ENCODE assay signal across 11 mouse cellular contexts in the genomic region with DNA sequence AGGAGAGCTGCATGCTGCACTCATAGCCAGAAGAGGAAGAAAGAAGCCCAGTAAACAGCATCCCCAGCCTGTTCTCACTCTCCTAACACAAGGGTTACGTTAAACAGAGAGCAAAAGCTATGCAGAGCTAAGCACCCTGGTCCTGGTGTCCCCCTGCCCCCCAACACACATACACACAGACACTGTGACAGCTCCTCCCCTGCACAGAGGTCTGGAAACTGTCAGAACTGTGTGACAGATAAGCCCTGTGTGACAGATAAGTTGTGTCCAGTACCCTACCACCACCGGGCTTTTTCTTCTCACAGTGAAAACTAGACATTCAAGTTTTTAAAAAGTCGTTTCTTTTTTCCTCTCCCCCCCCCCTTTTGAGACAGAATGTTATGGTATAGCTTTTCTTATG. TPM values are rescaled to one million over a fixed set of nuclear protein-coding genes. Genes with fewer than 3 reads are reported as not detected.
DNase-seq lines count a peak whose midpoint lies in the region; ATAC-seq and TF ChIP-seq lines count a peak whose summit lies in the region.
"Had no signal": no experiment of that assay in that cellular context is flagged by ENCODE, and none has a peak within 500 bp of the region (broad histone marks: within the 10 kb centered on the region; RNA-seq: fewer than 3 reads in every experiment).

No protein-coding gene starts in this region.

- H3K9ac ChIP-seq in kidney, embryonic 14.5 days (ENCODE audit: low read depth, low read length) = no peak overlapping the region
- H3K9ac ChIP-seq in embryonic facial prominence, embryonic 11.5 days (replicated peaks; ENCODE audit: low read length) = no peak overlapping the region
- H3K9ac ChIP-seq in intestine, embryonic 16.5 days (ENCODE audit: low read depth, low read length) = no peak overlapping the region
- H3K9ac ChIP-seq: forebrain, embryonic 13.5 days; limb, embryonic 15.5 days had no signal

- WGBS in kidney, embryonic 14.5 days = 39% methylated on average over 3 of the region's 3 CpGs
- 52% methylated on average over 3 of the region's 3 CpGs for WGBS in embryonic facial prominence, embryonic 11.5 days
- 14% methylated on average over 3 of the region's 3 CpGs for WGBS in intestine, embryonic 16.5 days

- no peak; the same call in 1 of the 2 replicates for ATAC-seq in kidney, embryonic 14.5 days (ENCODE audit: low FRiP score, low TSS enrichment)
- ATAC-seq in G1E (ENCODE audit: extremely low read depth, insufficient number of reproducible peaks, low FRiP score, poor library complexity, severe bottlenecking) = peak; percentile 78
- ATAC-seq in embryonic facial prominence, embryonic 11.5 days (replicated peaks; ENCODE audit: insufficient number of reproducible peaks, low FRiP score, low TSS enrichment, low read depth) = no peak
- peak; percentile 71 for ATAC-seq in intestine, embryonic 16.5 days
- ATAC-seq in activated CD4-positive, CD25-positive, alpha-beta regulatory T cell, adult 4 months = no peak
- ATAC-seq: forebrain, embryonic 13.5 days had no signal

- peak overlapping the region; percentile 69; the same call in 1 of the 2 replicates for H3K27ac ChIP-seq in kidney, embryonic 14.5 days (ENCODE audit: low read depth, low read length)
- no peak overlapping the region for H3K27ac ChIP-seq in embryonic facial prominence, embryonic 11.5 days (replicated peaks; ENCODE audit: low read depth, low read length)
- H3K27ac ChIP-seq in intestine, embryonic 16.5 days (ENCODE audit: low read length) = peak overlapping the region; percentile 49
- H3K27ac ChIP-seq: forebrain, embryonic 13.5 days; limb, embryonic 15.5 days had no signal

- DNase-seq in kidney, postnatal 14 days = no peak
- DNase-seq in G1E (ENCODE audit: low spot score) = no peak
- peak; percentile 12 for DNase-seq in embryonic facial prominence, embryonic 11.5 days (ENCODE audit: low spot score)
- DNase-seq in cerebellum, adult 8-10 months = no peak
- no peak for DNase-seq in thymus, adult 18-20 months
- DNase-seq: cerebellum, postnatal 36 days had no signal

- no peaks in the 10 kb centered on the region for H3K27me3 ChIP-seq in kidney, embryonic 14.5 days (ENCODE audit: control insufficient read depth, insufficient read depth, low read length)
- no peaks in the 10 kb centered on the region for H3K27me3 ChIP-seq in G1E (ENCODE audit: insufficient read depth, low read length)
- no peaks in the 10 kb centered on the region for H3K27me3 ChIP-seq in embryonic facial prominence, embryonic 11.5 days (ENCODE audit: control insufficient read depth, insufficient read depth, low read length)
- H3K27me3 ChIP-seq in intestine, embryonic 16.5 days (replicated peaks; ENCODE audit: control insufficient read depth, insufficient read depth, low read length) = no peaks in the 10 kb centered on the region
- H3K27me3 ChIP-seq: forebrain, embryonic 13.5 days; limb, embryonic 15.5 days had no signal

- H3K9me3 ChIP-seq in kidney, embryonic 14.5 days (ENCODE audit: control insufficient read depth, low read length) = no peaks in the 10 kb centered on the region
- H3K9me3 ChIP-seq in G1E (replicated peaks) = no peaks in the 10 kb centered on the region
- H3K9me3 ChIP-seq in embryonic facial prominence, embryonic 11.5 days (replicated peaks; ENCODE audit: control insufficient read depth, low read length) = no peaks in the 10 kb centered on the region
- no peaks in the 10 kb centered on the region for H3K9me3 ChIP-seq in intestine, embryonic 16.5 days (ENCODE audit: control insufficient read depth, low read length)
- H3K9me3 ChIP-seq: forebrain, embryonic 13.5 days; limb, embryonic 15.5 days had no signal

- no peak for TF ChIP-seq CTCF in G1E (IDR thresholded peaks at IDR 0.05; ENCODE audit: low read depth, low read length)

- H3K4me1 ChIP-seq in kidney, embryonic 14.5 days (ENCODE audit: control insufficient read depth, insufficient read depth, low read length) = peaks cover 7% of the 10 kb centered on the region
- peaks cover 35% of the 10 kb centered on the region for H3K4me1 ChIP-seq in G1E (ENCODE audit: insufficient read depth, low read depth, low read length)
- H3K4me1 ChIP-seq in embryonic facial prominence, embryonic 11.5 days (ENCODE audit: control insufficient read depth, insufficient read depth, low read length) = no peaks in the 10 kb centered on the region
- H3K4me1 ChIP-seq in intestine, embryonic 16.5 days (ENCODE audit: control insufficient read depth, insufficient read depth, low read length) = peaks cover 10% of the 10 kb centered on the region
- H3K4me1 ChIP-seq: forebrain, embryonic 13.5 days had no signal

- H3K4me3 ChIP-seq in kidney, embryonic 14.5 days (ENCODE audit: low read length) = no peak overlapping the region
- H3K4me3 ChIP-seq in G1E (ENCODE audit: low read depth, low read length) = peak overlapping the region; percentile 25; the same call in 1 of the 2 replicates
- H3K4me3 ChIP-seq in embryonic facial prominence, embryonic 11.5 days (ENCODE audit: low read depth, low read length) = no peak overlapping the region
- no peak overlapping the region for H3K4me3 ChIP-seq in intestine, embryonic 16.5 days (ENCODE audit: low read length)
- H3K4me3 ChIP-seq: forebrain, embryonic 13.5 days; limb, embryonic 15.5 days had no signal

- no peaks in the 10 kb centered on the region for H3K36me3 ChIP-seq in kidney, embryonic 14.5 days (ENCODE audit: control insufficient read depth, insufficient read depth, low read length)
- no peaks in the 10 kb centered on the region for H3K36me3 ChIP-seq in G1E (replicated peaks)
- H3K36me3 ChIP-seq in embryonic facial prominence, embryonic 11.5 days (replicated peaks; ENCODE audit: control insufficient read depth, insufficient read depth, low read depth, low read length) = no peaks in the 10 kb centered on the region
- no peaks in the 10 kb centered on the region for H3K36me3 ChIP-seq in intestine, embryonic 16.5 days (ENCODE audit: control insufficient read depth, insufficient read depth, low read length)
- H3K36me3 ChIP-seq: limb, embryonic 15.5 days had no signal

- H3K4me2 ChIP-seq in kidney, embryonic 14.5 days (replicated peaks; ENCODE audit: low read depth, low read length) = no peak overlapping the region
- no peak overlapping the region for H3K4me2 ChIP-seq in embryonic facial prominence, embryonic 11.5 days (ENCODE audit: low read depth, low read length)
- no peak overlapping the region for H3K4me2 ChIP-seq in intestine, embryonic 16.5 days (ENCODE audit: low read depth, low read length)
- H3K4me2 ChIP-seq: forebrain, embryonic 13.5 days; limb, embryonic 15.5 days had no signal

RNA-seq across cellular contexts. Expression of a gene that starts 19.4 kb away (rescaled TPM):
- polyA plus RNA-seq in kidney, embryonic 14.5 days (2014; fragmentation: Nextera tagmentation; extraction: Ambion mirVana) = 17.6 and 30.9 TPM in 2 replicates
- total RNA-seq in G1E (2014; fragmentation: Nextera tagmentation) (99.3 and 116 TPM in 2 replicates), G1E (2017) (81.7 and 84.1 TPM in 2 replicates)
- polyA plus RNA-seq in G1E (2012) = 5.4 and 7.4 TPM in 2 replicates
- polyA plus RNA-seq in embryonic facial prominence, embryonic 11.5 days (2014; fragmentation: Nextera tagmentation; extraction: Ambion mirVana) = 19.5 and 22.9 TPM in 2 replicates
- 8.4 and 8.6 TPM in 2 replicates for polyA plus RNA-seq in intestine, embryonic 16.5 days (2015; fragmentation: Nextera tagmentation; extraction: Ambion mirVana)
- 10 to 100 TPM; 13.1 to 20.5 TPM for polyA plus RNA-seq in activated CD4-positive, CD25-positive, alpha-beta regulatory T cell, adult 4 months (2017; shearing (Covaris generic))

Comparison
In these comparisons a context has a peak if more than half of its experiments do, and no peak if none do; other contexts are left out.
1. ATAC-seq: peak in G1E (single experiment) and intestine, embryonic 16.5 days (single experiment); none in kidney, embryonic 14.5 days (single experiment), embryonic facial prominence, embryonic 11.5 days (single experiment) and activated CD4-positive, CD25-positive, alpha-beta regulatory T cell, adult 4 months (single experiment).